Mouse (Mus musculus): Measurements from ENCODE around the gene Kcnj8.

Gene Kcnj8

GRCm38 (mm10) chr6:142571055-142571618, at the start of gene Kcnj8:
Gene Kcnj8, minus strand, starts transcription at chr6:142571614.
- peak; percentile 43 to 65 for DNase-seq (ENCODE audit: low spot score in 2 of 2)

- DNase-seq (ENCODE audit: low spot score in 2 of 2): no peak
Observed at GRCm38 (mm10) chr6:142616659-142617058, 45.2 kb upstream of the Kcnj8 start.

GRCm38 (mm10) chr6:142614324-142614723, 42.9 kb upstream of the Kcnj8 start:
- DNase-seq (ENCODE audit: low spot score in 2 of 2): no peak

GRCm38 (mm10) chr6:142612366-142612765, 41.0 kb upstream of the Kcnj8 start:
- DNase-seq (ENCODE audit: low spot score in 2 of 2): no peak

- no peak for DNase-seq (ENCODE audit: low spot score in 2 of 2)
Observed at GRCm38 (mm10) chr6:142609401-142610373, 38.3 kb upstream of the Kcnj8 start.

GRCm38 (mm10) chr6:142607080-142607479, 35.7 kb upstream of the Kcnj8 start:
- DNase-seq (ENCODE audit: low spot score in 2 of 2): no peak

GRCm38 (mm10) chr6:142602772-142603171, 31.4 kb upstream of the Kcnj8 start:
- no peak for DNase-seq (ENCODE audit: low spot score in 2 of 2)

- DNase-seq (ENCODE audit: low spot score in 2 of 2): no peak
Observed at GRCm38 (mm10) chr6:142578831-142579230, 7.4 kb upstream of the Kcnj8 start.

GRCm38 (mm10) chr6:142577801-142578200, 6.4 kb upstream of the Kcnj8 start:
- DNase-seq (ENCODE audit: low spot score in 2 of 2): no peak

- DNase-seq (ENCODE audit: low spot score in 2 of 2): no peak
Observed at GRCm38 (mm10) chr6:142572876-142573275, 1.5 kb upstream of the Kcnj8 start.

GRCm38 (mm10) chr6:142571629-142572360, 381 bp upstream of the Kcnj8 start:
- no peak for DNase-seq (ENCODE audit: low spot score in 2 of 2)

GRCm38 (mm10) chr6:142570046-142570770, 1.2 kb downstream of the Kcnj8 start:
- no peak for DNase-seq (ENCODE audit: low spot score in 2 of 2)

GRCm38 (mm10) chr6:142568713-142569357, 2.6 kb downstream of the Kcnj8 start:
- no peak for DNase-seq (ENCODE audit: low spot score in 2 of 2)

GRCm38 (mm10) chr6:142567452-142567851, 4.0 kb downstream of the Kcnj8 start:
- DNase-seq (ENCODE audit: low spot score in 2 of 2): no peak

- no peak for DNase-seq (ENCODE audit: low spot score in 2 of 2)
Observed at GRCm38 (mm10) chr6:142564746-142565145, 6.7 kb downstream of the Kcnj8 start.

GRCm38 (mm10) chr6:142561151-142561550, 10.3 kb downstream of the Kcnj8 start:
- DNase-seq (ENCODE audit: low spot score in 2 of 2): no peak

GRCm38 (mm10) chr6:142558772-142559679, 12.4 kb downstream of the Kcnj8 start:
- DNase-seq (ENCODE audit: low spot score in 2 of 2): no peak

GRCm38 (mm10) chr6:142558076-142558475, 13.3 kb downstream of the Kcnj8 start:
- DNase-seq (ENCODE audit: low spot score in 2 of 2): no peak

GRCm38 (mm10) chr6:142555988-142556387, 15.4 kb downstream of the Kcnj8 start:
- no peak for DNase-seq (ENCODE audit: low spot score in 2 of 2)

GRCm38 (mm10) chr6:142551482-142551881, 19.9 kb downstream of the Kcnj8 start:
- DNase-seq (ENCODE audit: low spot score in 2 of 2): no peak

Measured in urinary bladder, adult 18-20 months (tissue).